Mouse (Mus musculus): ENCODE measurements at regions not wholly inside any gene's neighbourhood (a gene's known extent, or its start where the extent isn't known, plus 50 kb on each side); places are given as distances from the start of the nearest gene placed in this dataset.

GRCm38 (mm10) chr5:39126833-39127232, 250.2 kb upstream of the Clnk start:
- no peak for TF ChIP-seq ZC3H11A (IDR thresholded peaks at IDR 0.05; ENCODE audit: borderline replicate concordance, low read depth, low read length)
- no peak for TF ChIP-seq MAFK (IDR thresholded peaks at IDR 0.05; ENCODE audit: insufficient read depth, low read depth, low read length)
- no peak for TF ChIP-seq CHD2 (IDR thresholded peaks at IDR 0.05; ENCODE audit: low read depth, low read length)
- TF ChIP-seq ZNF384 (IDR thresholded peaks at IDR 0.05; ENCODE audit: low read depth, low read length), result no peak

All from ES-E14 (cell line).